Mouse (Mus musculus): Measurements from ENCODE around the gene Acr. TPM values are rescaled to one million over a fixed set of nuclear protein-coding genes. Genes with fewer than 3 reads are reported as not detected.
A peak's percentile ranks its signal among the peaks of the same experiment; 100 is the strongest.

Gene Acr
- 0.13 and 0.24 TPM in 2 replicates for polyA plus RNA-seq (2015; fragmentation: Nextera tagmentation; extraction: Ambion mirVana)

DNA sequence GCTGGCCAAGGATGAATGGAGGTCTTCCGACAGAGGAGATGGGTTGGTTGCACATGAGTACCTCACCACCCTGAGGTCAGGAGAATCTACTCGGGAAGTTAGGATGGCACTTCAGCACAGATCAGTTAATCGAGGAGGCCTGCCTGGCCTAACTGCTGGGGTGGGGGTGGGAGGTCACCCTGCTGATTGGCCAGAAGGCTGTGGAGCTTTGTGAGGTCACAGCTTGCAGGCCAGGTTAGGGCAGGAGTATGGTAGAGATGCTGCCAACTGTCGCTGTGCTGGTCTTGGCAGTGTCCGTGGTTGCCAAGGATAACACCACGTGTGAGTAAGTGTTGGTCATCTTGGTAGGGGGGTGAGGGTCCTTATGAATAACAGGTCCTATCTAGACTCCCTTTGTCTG lies at the start of gene Acr:
TSS of gene Acr (plus strand) at position 213 of the 400 bp plus-strand sequence.
- H3K36me3 ChIP-seq: no peaks in the 10 kb centered on the region
- whole genome bisulfite sequencing: 87% methylated on average over 6 of the region's 6 CpGs
- H3K27me3 ChIP-seq: no peaks in the 10 kb centered on the region
- no peak within 1 kb of the TSS for H3K27ac ChIP-seq (replicated peaks)
- 0 out of 2 replicates have a peak, but pooled peaks cover 3% of the 10 kb centered on the region for H3K4me1 ChIP-seq
- no peak within 1 kb of the TSS for H3K4me2 ChIP-seq (replicated peaks)
- ATAC-seq (ENCODE audit: insufficient number of reproducible peaks, low FRiP score, low TSS enrichment, low read depth): no peak
- H3K9ac ChIP-seq: no peak within 1 kb of the TSS
- no peaks in the 10 kb centered on the region for H3K9me3 ChIP-seq (replicated peaks)
- no peak within 1 kb of the TSS for H3K4me3 ChIP-seq (replicated peaks)

DNA sequence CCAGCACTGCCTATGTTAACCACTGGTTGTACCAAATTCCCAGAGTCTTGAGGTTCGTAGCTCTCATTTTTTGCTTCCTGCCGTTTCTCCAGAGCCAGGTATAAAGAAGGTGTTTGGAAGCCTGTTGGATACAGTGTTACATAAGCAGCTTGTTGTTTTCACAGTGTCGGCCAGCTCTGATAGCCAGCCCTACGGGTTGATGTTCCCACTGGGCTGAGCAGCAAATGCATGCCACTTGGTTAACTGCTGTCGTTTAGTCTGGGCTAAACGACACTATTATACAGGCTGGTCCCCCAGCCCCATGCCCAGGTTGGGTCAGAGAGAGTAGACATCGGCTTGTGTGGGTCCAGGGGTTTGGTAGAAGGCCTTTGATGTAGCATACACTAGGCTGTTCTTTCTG lies 46.2 kb upstream of the Acr start:
- Histone ChIP-seq H3K27me3 (peaks cover 21% of the 10 kb centered on the region; the same call in 1 of the 2 replicates), H3K4me2 (replicated peaks) (no peak overlapping the region), H3K4me3 (replicated peaks) (no peak overlapping the region), H3K4me1 (peaks cover 15% of the 10 kb centered on the region), H3K9me3 (replicated peaks) (no peaks in the 10 kb centered on the region), H3K36me3 (no peaks in the 10 kb centered on the region; the same call in 1 of the 2 replicates), H3K27ac (replicated peaks) (no peak overlapping the region), H3K9ac (no peak overlapping the region)
- 78% methylated on average over 7 of the region's 7 CpGs for WGBS
- no peak for ATAC-seq (ENCODE audit: insufficient number of reproducible peaks, low FRiP score, low TSS enrichment, low read depth)

DNA sequence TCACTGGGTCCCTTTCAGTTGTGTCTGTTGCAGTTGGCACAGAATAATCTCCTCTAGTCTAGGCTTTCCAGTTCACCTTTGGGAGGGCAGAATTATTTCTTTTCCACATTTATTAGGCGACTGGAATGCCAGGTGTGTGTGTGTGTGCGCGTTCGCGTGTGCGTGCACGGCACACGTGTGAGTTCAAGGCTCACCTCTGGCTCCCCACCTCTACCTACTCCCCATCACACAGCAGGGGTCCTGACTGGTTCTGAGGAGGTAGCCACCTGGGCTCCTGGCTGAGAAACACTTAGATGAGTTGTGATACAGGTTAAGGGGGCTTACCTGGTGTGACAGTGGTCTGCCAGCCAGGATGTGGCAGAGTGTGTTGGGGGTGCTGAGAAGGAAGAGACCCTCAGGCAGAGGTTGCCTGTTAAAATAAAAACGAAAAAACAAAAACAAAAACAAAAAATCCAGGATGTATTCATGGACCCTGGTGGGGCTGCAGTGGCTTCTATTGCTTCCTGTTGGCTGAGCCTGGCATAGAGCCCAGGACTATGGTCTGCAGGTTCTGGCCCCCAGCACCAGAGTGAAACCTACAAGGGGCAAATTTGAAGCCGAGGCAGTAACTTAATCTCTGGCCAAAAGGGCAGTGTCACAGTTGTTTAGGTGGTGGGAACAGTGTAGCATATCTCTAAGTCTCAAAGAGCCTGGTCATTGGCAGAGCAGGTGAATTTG lies 45.4 kb upstream of the Acr start:
- no peak for ATAC-seq (ENCODE audit: insufficient number of reproducible peaks, low FRiP score, low TSS enrichment, low read depth)
- Histone ChIP-seq H3K27ac (replicated peaks) (no peak overlapping the region), H3K4me3 (replicated peaks) (peak overlapping the region; percentile 64), H3K36me3 (no peaks in the 10 kb centered on the region; the same call in 1 of the 2 replicates), H3K4me1 (peaks cover 15% of the 10 kb centered on the region), H3K4me2 (replicated peaks) (peak overlapping the region; percentile 93; the same call in 1 of the 2 replicates), H3K9ac (no peak overlapping the region), H3K9me3 (replicated peaks) (no peaks in the 10 kb centered on the region), H3K27me3 (peaks cover 19% of the 10 kb centered on the region; the same call in 1 of the 2 replicates)
- WGBS: 85% methylated on average over 10 of the region's 10 CpGs

DNA sequence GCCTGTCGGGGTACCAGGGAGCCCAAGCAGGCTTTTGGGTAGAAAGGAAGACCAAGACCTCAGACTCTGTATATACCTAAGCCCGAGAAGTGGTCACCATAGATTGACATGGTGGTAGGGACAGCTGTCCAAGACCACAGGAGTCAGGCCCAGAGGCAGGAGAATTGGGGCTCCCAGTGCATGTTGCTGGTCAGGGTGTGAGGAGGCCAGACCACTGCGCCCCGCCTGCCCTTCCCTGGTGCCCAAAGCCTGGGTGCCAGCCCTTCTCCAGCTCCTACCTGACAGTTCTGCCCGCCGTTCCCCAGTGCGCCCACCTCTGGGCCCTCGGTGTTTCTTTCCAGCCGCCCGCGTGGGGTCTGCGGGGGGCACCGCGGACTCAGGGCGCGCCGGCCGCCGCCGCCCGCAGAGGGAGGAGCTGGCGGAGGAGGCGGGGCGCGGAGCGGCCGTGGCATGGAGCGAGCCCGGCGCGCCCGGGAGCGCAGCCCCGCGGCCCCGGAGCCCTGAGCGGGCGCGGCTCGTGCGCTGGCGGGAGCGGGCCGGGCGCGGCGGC lies 44.8 kb upstream of the Acr start:
- Histone ChIP-seq H3K9ac (no peak overlapping the region), H3K4me1 (peaks cover 15% of the 10 kb centered on the region), H3K36me3 (no peaks in the 10 kb centered on the region; the same call in 1 of the 2 replicates), H3K4me2 (replicated peaks) (peak overlapping the region; percentile 93), H3K9me3 (replicated peaks) (no peaks in the 10 kb centered on the region), H3K27me3 (peaks cover 19% of the 10 kb centered on the region; the same call in 1 of the 2 replicates), H3K27ac (replicated peaks) (no peak overlapping the region), H3K4me3 (replicated peaks) (peak overlapping the region; percentile 64)
- ATAC-seq (ENCODE audit: insufficient number of reproducible peaks, low FRiP score, low TSS enrichment, low read depth): peak; percentile 45; the same call in 1 of the 2 replicates
- 6% methylated on average over 34 of the region's 47 CpGs for WGBS

DNA sequence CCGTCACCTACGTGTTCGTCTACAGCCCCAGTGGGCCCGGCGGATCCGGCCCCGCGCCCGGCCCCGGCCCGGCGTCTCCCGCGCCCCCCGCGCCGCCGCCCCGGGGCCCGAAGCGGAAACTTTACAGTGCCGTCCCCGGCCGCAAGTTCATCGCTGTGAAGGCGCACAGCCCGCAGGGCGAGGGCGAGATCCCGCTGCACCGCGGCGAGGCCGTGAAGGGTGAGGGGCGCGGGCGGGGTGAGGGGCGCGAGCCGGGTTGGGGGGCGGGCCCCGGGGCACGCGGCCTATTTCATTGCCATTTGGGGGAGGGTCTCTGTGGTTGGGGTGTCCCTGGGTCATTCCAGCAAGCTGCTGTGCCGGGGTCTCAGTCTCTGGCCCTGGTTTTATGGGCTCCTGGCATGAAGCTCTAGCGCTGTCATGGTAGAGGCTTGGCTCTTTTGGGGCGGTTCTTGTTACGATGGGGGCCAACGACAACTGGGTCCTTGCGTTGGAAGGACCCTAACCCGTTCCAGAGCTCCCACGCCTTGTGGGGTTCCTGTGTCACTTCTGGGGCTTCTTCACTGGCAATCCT lies 44.0 kb upstream of the Acr start:
- peaks cover 15% of the 10 kb centered on the region for H3K4me1 ChIP-seq
- H3K36me3 ChIP-seq: no peaks in the 10 kb centered on the region; the same call in 1 of the 2 replicates
- 8% methylated on average over 47 of the region's 52 CpGs for WGBS
- H3K4me2 ChIP-seq (replicated peaks): peak overlapping the region; percentile 93
- peaks cover 19% of the 10 kb centered on the region; the same call in 1 of the 2 replicates for H3K27me3 ChIP-seq
- peak overlapping the region; percentile 64 for H3K4me3 ChIP-seq (replicated peaks)
- H3K27ac ChIP-seq (replicated peaks): no peak overlapping the region
- H3K9ac ChIP-seq: peak overlapping the region; percentile 57
- H3K9me3 ChIP-seq (replicated peaks): no peaks in the 10 kb centered on the region
- ATAC-seq (ENCODE audit: insufficient number of reproducible peaks, low FRiP score, low TSS enrichment, low read depth): no peak

DNA sequence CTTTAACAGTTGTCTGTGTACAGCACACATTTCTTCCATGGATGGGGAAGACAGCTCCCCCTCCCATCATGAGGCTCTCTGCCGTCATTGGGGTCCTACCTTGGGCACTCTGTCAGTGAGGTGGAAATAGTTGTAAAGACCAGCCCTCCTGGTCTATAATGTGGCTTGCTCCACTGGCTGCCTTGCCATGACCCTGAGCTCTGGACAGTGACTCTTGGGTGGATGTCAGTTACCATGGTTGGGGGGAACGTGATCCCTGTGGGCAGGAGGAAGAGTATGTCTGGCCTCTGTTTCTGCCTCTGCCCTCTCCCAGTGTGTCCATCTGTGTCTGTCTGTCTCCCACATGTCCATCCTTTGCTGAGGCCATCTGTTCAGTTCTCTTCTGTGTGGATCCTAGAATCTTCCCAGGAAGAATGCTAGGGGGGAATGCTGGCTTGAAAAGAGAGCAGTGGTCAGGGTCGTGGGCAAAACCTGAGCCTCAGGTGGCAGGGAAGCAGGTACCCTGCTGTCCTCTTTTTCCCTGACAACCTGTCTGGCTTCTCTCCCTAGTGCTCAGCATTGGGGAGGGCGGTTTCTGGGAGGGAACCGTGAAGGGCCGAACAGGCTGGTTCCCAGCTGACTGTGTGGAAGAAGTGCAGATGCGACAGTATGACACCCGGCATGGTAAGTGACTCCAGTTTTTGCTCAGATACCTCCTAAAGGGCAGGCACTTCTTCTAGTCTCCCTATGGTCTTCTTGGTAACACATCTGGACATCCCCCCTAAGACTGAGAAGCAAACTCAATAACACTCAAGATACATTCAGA lies 43.3 kb upstream of the Acr start:
- peaks cover 19% of the 10 kb centered on the region; the same call in 1 of the 2 replicates for H3K27me3 ChIP-seq
- H3K4me1 ChIP-seq: peaks cover 15% of the 10 kb centered on the region
- no peak for ATAC-seq (ENCODE audit: insufficient number of reproducible peaks, low FRiP score, low TSS enrichment, low read depth)
- peak overlapping the region; percentile 93 for H3K4me2 ChIP-seq (replicated peaks)
- no peaks in the 10 kb centered on the region for H3K9me3 ChIP-seq (replicated peaks)
- H3K9ac ChIP-seq: no peak overlapping the region
- 63% methylated on average over 8 of the region's 8 CpGs for WGBS
- H3K36me3 ChIP-seq: no peaks in the 10 kb centered on the region; the same call in 1 of the 2 replicates
- peak overlapping the region; percentile 64 for H3K4me3 ChIP-seq (replicated peaks)
- H3K27ac ChIP-seq (replicated peaks): no peak overlapping the region

DNA sequence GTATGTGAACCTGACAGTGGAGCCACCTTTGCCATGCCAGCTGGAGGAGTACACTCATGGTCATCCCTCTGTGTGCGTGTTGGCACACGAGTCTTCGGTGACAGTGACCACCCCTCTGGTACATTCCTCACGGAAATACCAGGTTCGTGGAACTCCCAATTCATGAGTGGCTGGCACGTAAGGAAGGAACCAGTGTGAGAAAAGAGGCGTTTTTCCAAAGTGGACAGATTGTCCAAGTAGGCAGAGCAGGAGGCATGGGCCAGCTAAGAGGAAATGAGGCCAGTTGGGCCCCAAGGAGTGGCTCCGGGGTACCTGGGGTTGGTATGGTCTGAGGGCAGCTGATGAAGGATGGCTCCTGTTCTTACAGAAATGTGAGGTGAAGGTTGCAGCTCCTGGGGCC lies 42.7 kb upstream of the Acr start:
- H3K36me3 ChIP-seq: no peaks in the 10 kb centered on the region; the same call in 1 of the 2 replicates
- H3K27me3 ChIP-seq: peaks cover 19% of the 10 kb centered on the region; the same call in 1 of the 2 replicates
- peaks cover 15% of the 10 kb centered on the region for H3K4me1 ChIP-seq
- no peak overlapping the region for H3K9ac ChIP-seq
- no peak overlapping the region for H3K4me2 ChIP-seq (replicated peaks)
- H3K27ac ChIP-seq (replicated peaks): no peak overlapping the region
- H3K9me3 ChIP-seq (replicated peaks): no peaks in the 10 kb centered on the region
- WGBS: 90% methylated on average over 8 of the region's 8 CpGs
- ATAC-seq (ENCODE audit: insufficient number of reproducible peaks, low FRiP score, low TSS enrichment, low read depth): no peak
- H3K4me3 ChIP-seq (replicated peaks): no peak overlapping the region

DNA sequence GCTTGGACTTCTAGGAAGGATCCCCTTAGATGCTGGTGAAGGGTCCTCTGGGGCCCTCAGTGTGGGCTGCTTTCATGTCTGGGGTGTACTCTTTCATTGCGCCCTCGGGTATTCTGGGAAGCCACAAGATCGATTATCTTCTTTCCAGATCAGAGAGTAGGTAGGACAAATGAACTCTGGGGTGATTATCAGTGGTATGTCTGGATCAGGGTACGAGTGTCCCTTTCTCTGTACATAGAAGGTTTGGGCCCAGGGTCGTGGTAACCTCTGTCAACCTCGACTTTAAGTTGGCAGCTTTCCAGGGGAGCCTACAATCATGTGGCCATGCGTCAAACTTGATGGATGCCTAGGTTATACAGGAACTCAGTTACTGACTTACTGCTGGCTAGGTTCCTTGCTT lies 42.2 kb upstream of the Acr start:
- ATAC-seq (ENCODE audit: insufficient number of reproducible peaks, low FRiP score, low TSS enrichment, low read depth): no peak
- H3K9ac ChIP-seq: no peak overlapping the region
- H3K4me3 ChIP-seq (replicated peaks): no peak overlapping the region
- no peaks in the 10 kb centered on the region; the same call in 1 of the 2 replicates for H3K36me3 ChIP-seq
- H3K4me2 ChIP-seq (replicated peaks): no peak overlapping the region
- peaks cover 19% of the 10 kb centered on the region; the same call in 1 of the 2 replicates for H3K27me3 ChIP-seq
- 65% methylated on average over 7 of the region's 7 CpGs for WGBS
- no peaks in the 10 kb centered on the region for H3K9me3 ChIP-seq (replicated peaks)
- no peak overlapping the region for H3K27ac ChIP-seq (replicated peaks)
- H3K4me1 ChIP-seq: peaks cover 15% of the 10 kb centered on the region

DNA sequence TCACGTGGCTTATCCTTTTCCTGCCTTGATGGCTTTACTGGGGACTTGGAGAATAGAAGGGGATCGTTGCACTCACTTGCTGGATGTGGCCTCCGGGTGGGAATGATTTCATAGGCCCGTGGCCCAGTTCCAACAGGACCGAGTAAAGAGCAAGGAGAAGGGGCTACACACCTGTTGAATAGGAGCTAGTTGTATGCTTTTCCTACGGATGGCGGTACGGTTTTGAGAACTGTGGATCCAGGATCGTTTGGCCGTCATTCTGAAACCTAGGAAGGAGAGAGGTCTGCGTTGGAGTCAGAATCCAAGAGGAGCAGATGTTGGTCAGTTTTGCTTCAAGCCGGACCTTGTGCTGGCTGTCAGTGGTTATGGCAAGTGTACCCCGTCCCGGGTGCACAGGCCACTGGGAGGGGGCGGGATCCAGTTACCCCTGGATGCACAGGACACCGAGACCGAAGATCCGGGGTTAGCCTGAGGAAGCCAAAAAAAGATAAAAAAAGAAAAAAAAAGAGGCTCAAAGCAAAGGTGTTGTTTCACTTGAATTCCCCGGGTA lies 41.3 kb upstream of the Acr start:
- no peak overlapping the region for H3K9ac ChIP-seq
- WGBS: 90% methylated on average over 19 of the region's 19 CpGs

DNA sequence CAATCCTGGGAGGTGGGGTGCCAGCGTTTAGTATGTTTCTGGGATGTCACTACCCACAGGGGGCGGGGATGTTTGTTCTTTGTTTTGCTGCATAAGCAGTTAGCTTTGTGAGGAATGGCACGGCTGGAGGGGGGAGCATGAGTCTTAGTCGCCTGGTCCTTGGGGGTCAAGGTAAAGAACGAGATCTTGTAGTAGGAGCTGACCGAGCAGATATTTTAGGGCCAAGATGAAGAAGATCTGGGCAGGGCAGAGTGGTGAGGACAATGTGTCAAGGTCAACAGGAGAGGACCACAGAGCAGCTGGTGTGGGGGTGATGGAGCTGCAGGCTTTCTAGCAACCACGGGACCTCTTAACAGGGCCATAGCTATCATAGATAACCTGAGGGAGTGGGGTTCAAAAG lies 40.7 kb upstream of the Acr start:
- no peak overlapping the region for H3K4me2 ChIP-seq (replicated peaks)
- WGBS: 83% methylated on average over 7 of the region's 7 CpGs
- no peak overlapping the region for H3K9ac ChIP-seq
- no peak overlapping the region for H3K4me3 ChIP-seq (replicated peaks)
- peaks cover 19% of the 10 kb centered on the region for H3K4me1 ChIP-seq
- peaks cover 3% of the 10 kb centered on the region; the same call in 1 of the 2 replicates for H3K36me3 ChIP-seq
- H3K27me3 ChIP-seq: peaks cover 19% of the 10 kb centered on the region; the same call in 1 of the 2 replicates
- H3K9me3 ChIP-seq (replicated peaks): no peaks in the 10 kb centered on the region
- H3K27ac ChIP-seq (replicated peaks): no peak overlapping the region
- no peak for ATAC-seq (ENCODE audit: insufficient number of reproducible peaks, low FRiP score, low TSS enrichment, low read depth)

More for the DNA sequence above, 41.3 kb upstream of the Acr start:
- Histone ChIP-seq H3K27ac (replicated peaks) (no peak overlapping the region), H3K4me1 (peaks cover 15% of the 10 kb centered on the region), H3K27me3 (peaks cover 19% of the 10 kb centered on the region; the same call in 1 of the 2 replicates), H3K36me3 (no peaks in the 10 kb centered on the region; the same call in 1 of the 2 replicates), H3K9me3 (replicated peaks) (no peaks in the 10 kb centered on the region), H3K4me2 (replicated peaks) (no peak overlapping the region), H3K4me3 (replicated peaks) (no peak overlapping the region)
- ATAC-seq (ENCODE audit: insufficient number of reproducible peaks, low FRiP score, low TSS enrichment, low read depth): no peak

Measured in embryonic facial prominence, embryonic 15.5 days (tissue).